Comparison of ENCODE assay signal across 14 mouse cellular contexts in genomic region chr2:25050921-25051320, GRCm38 (mm10). TPM values are rescaled to one million over a fixed set of nuclear protein-coding genes. Genes with fewer than 3 reads are reported as not detected.
A peak's percentile ranks its signal among the peaks of the same experiment; 100 is the strongest.
DNase-seq lines count a peak whose midpoint lies in the region; ATAC-seq and TF ChIP-seq lines count a peak whose summit lies in the region.
"Had no signal": no experiment of that assay in that cellular context is flagged by ENCODE, and none has a peak within 500 bp of the region (broad histone marks: within the 10 kb centered on the region; RNA-seq: fewer than 3 reads in every experiment).

No protein-coding gene starts in this region.

- H3K9ac ChIP-seq in liver, adult 2 months (ENCODE audit: low read depth, low read length), result no peak overlapping the region
- no peak overlapping the region for H3K9ac ChIP-seq in liver, embryonic 11.5 days (ENCODE audit: low read depth, low read length)
- H3K9ac ChIP-seq: heart, embryonic 12.5 days had no signal

- H3K4me1 ChIP-seq in liver, adult 2 months (ENCODE audit: control insufficient read depth, insufficient read depth, low read length), result peaks cover 31% of the 10 kb centered on the region
- peaks cover 11% of the 10 kb centered on the region for H3K4me1 ChIP-seq in liver, embryonic 11.5 days (replicated peaks; ENCODE audit: control insufficient read depth, insufficient read depth, low read length)
- H3K4me1 ChIP-seq in midbrain, embryonic 10.5 days, result peaks cover 23% of the 10 kb centered on the region

- peaks cover 12% of the 10 kb centered on the region for H3K79me2 ChIP-seq in liver, adult 2 months (ENCODE audit: control insufficient read depth, insufficient read depth, low read length)

- no peaks in the 10 kb centered on the region for H3K9me3 ChIP-seq in liver, embryonic 11.5 days (ENCODE audit: control insufficient read depth, low read length)
- no peaks in the 10 kb centered on the region for H3K9me3 ChIP-seq in midbrain, embryonic 10.5 days (replicated peaks)
- H3K9me3 ChIP-seq: heart, embryonic 12.5 days had no signal

- TF ChIP-seq POLR2A in liver, adult 2 months (IDR thresholded peaks at IDR 0.05; ENCODE audit: extremely low read depth, insufficient read depth, low read length), result no peak

- ATAC-seq in cerebellum, adult (ENCODE audit: insufficient number of reproducible peaks, low FRiP score, low TSS enrichment), result no peak
- ATAC-seq in liver, embryonic 11.5 days (replicated peaks; ENCODE audit: low FRiP score), result no peak
- ATAC-seq: inflammation-experienced regulatory T-cells, adult 6 months; lung, postnatal 0 days had no signal

- 0 out of 2 replicates have a peak, but pooled peaks cover 2% of the 10 kb centered on the region for H3K36me3 ChIP-seq in liver, adult 2 months (ENCODE audit: control insufficient read depth, insufficient read depth, low read length)
- no peaks in the 10 kb centered on the region for H3K36me3 ChIP-seq in liver, embryonic 11.5 days (ENCODE audit: control insufficient read depth, insufficient read depth, low read length)
- peaks cover 7% of the 10 kb centered on the region; the same call in 1 of the 2 replicates for H3K36me3 ChIP-seq in midbrain, embryonic 10.5 days

- 24% methylated on average over 7 of the region's 7 CpGs for WGBS in liver, adult 2 months
- WGBS in liver, embryonic 11.5 days, result 87% methylated on average over 7 of the region's 7 CpGs
- 88% methylated on average over 7 of the region's 7 CpGs for WGBS in midbrain, embryonic 10.5 days

- peak overlapping the region; percentile 97 for H3K27ac ChIP-seq in liver, adult 2 months (replicated peaks; ENCODE audit: insufficient read depth, low read depth, low read length)
- no peak overlapping the region for H3K27ac ChIP-seq in liver, embryonic 11.5 days (ENCODE audit: low read depth, low read length)
- H3K27ac ChIP-seq in midbrain, embryonic 10.5 days (replicated peaks), result no peak overlapping the region

- no peak overlapping the region for H3K4me2 ChIP-seq in liver, embryonic 11.5 days
- H3K4me2 ChIP-seq: heart, embryonic 12.5 days had no signal

- DNase-seq in cerebellum, adult 11 months, result peak; percentile 76
- peak; percentile 96 for DNase-seq in liver, adult 2 months (ENCODE audit: extremely low read depth, low read depth, low spot score)
- no peak for DNase-seq in liver, embryonic 11.5 days (ENCODE audit: low spot score)
- DNase-seq in layer of hippocampus, adult 9-11 months, result peak; percentile 78
- DNase-seq in right cerebral cortex, postnatal 36 days (ENCODE audit: low spot score in 2 of 2), result peak; percentile 41 to 51
- no peak for DNase-seq in urinary bladder, postnatal 36 days (ENCODE audit: low spot score in 2 of 2)
- no peak for DNase-seq in midbrain, embryonic 10.5 days (ENCODE audit: low spot score)
- DNase-seq: kidney, postnatal 10 days had no signal

- TF ChIP-seq CTCF in liver, adult 2 months (IDR thresholded peaks at IDR 0.05; ENCODE audit: low read depth, low read length), result no peak

- H3K4me3 ChIP-seq in liver, adult 2 months (ENCODE audit: insufficient read depth, low read depth, low read length), result no peak overlapping the region
- H3K4me3 ChIP-seq in liver, embryonic 11.5 days (ENCODE audit: low read depth, low read length), result no peak overlapping the region
- no peak overlapping the region for H3K4me3 ChIP-seq in midbrain, embryonic 10.5 days
- H3K4me3 ChIP-seq: heart, embryonic 12.5 days had no signal

- H3K27me3 ChIP-seq in liver, adult 2 months (ENCODE audit: control insufficient read depth, insufficient read depth, low read length), result no peaks in the 10 kb centered on the region
- H3K27me3 ChIP-seq in liver, embryonic 11.5 days (replicated peaks; ENCODE audit: control insufficient read depth, insufficient read depth, low read length), result no peaks in the 10 kb centered on the region
- no peaks in the 10 kb centered on the region for H3K27me3 ChIP-seq in midbrain, embryonic 10.5 days (ENCODE audit: low read depth, poor library complexity, severe bottlenecking)
- H3K27me3 ChIP-seq: heart, embryonic 12.5 days had no signal

RNA-seq across cellular contexts. Expression of gene Nsmf, which starts 3.2 kb away (rescaled TPM):
- 71.2 and 76.2 TPM in 2 replicates for total RNA-seq in liver, adult 2 months (2014; rRNA removed)
- polyA plus RNA-seq in liver, adult 2 months (2012; rRNA removed), result 182 and 219 TPM in 2 replicates
- polyA plus RNA-seq in liver, embryonic 11.5 days (2014; fragmentation: Nextera tagmentation; extraction: Ambion mirVana), result 29.0 and 32.6 TPM in 2 replicates
- polyA plus RNA-seq in midbrain, embryonic 10.5 days (2016; fragmentation: Nextera tagmentation; extraction: Ambion mirVana), result 66.4 and 84.9 TPM in 2 replicates

RNA-seq across cellular contexts. Expression of gene Entpd8, which starts 29.2 kb away (rescaled TPM):
- total RNA-seq in liver, adult 2 months (2014; rRNA removed), result 84.8 and 91.8 TPM in 2 replicates
- 159 and 196 TPM in 2 replicates for polyA plus RNA-seq in liver, adult 2 months (2012; rRNA removed)
- 0.90 and 1.7 TPM in 2 replicates for polyA plus RNA-seq in liver, embryonic 11.5 days (2014; fragmentation: Nextera tagmentation; extraction: Ambion mirVana)
- not detected in 2 replicates for polyA plus RNA-seq in midbrain, embryonic 10.5 days (2016; fragmentation: Nextera tagmentation; extraction: Ambion mirVana)
- total RNA-seq: gastrocnemius, adult 8-10 months; neutrophil, adult 5-6 weeks had no signal
- polyA plus RNA-seq: heart, embryonic 12.5 days had no signal

RNA-seq across cellular contexts. Expression of gene Noxa1, which starts 44.0 kb away (rescaled TPM):
- total RNA-seq in liver, adult 2 months (2014; rRNA removed), result not detected in 2 replicates
- polyA plus RNA-seq in liver, adult 2 months (2012; rRNA removed), result 0.15 TPM in 1 of 2 replicates, not detected in the other
- polyA plus RNA-seq in liver, embryonic 11.5 days (2014; fragmentation: Nextera tagmentation; extraction: Ambion mirVana), result 0.69 and 1.0 TPM in 2 replicates
- 0.09 TPM in 1 of 2 replicates, not detected in the other for polyA plus RNA-seq in midbrain, embryonic 10.5 days (2016; fragmentation: Nextera tagmentation; extraction: Ambion mirVana)
- total RNA-seq: gastrocnemius, adult 8-10 months; neutrophil, adult 5-6 weeks had no signal

Comparison
In these comparisons a context has a peak if more than half of its experiments do, and no peak if none do; other contexts are left out.
1. DNase-seq: peak in cerebellum, adult 11 months (single experiment), liver, adult 2 months (single experiment), layer of hippocampus, adult 9-11 months (single experiment) and right cerebral cortex, postnatal 36 days (2 of 2); none in liver, embryonic 11.5 days (single experiment), urinary bladder, postnatal 36 days (0 of 2) and midbrain, embryonic 10.5 days (single experiment).
2. RNA of gene Entpd8, which starts 29.2 kb away (polyA plus RNA-seq): 159 to 196 TPM in liver, adult 2 months; 0.90 to 1.7 TPM in liver, embryonic 11.5 days and not detected in midbrain, embryonic 10.5 days; every median in the first group is over 10 times any median in the second.